Mouse (Mus musculus): ENCODE data around the gene Fbxl13. TPM values are rescaled to one million over a fixed set of nuclear protein-coding genes. Genes with fewer than 3 reads are reported as not detected.

Gene Fbxl13
- polyA plus RNA-seq, 1 experiment from 2014 or later: 0.39 TPM

- Histone ChIP-seq H3K9ac (no peak overlapping the region), H3K4me1 (replicated peaks) (no peaks in the 10 kb centered on the region), H3K27me3 (no peaks in the 10 kb centered on the region), H3K4me3 (no peak overlapping the region), H3K9me3 (no peaks in the 10 kb centered on the region), H3K36me3 (no peaks in the 10 kb centered on the region), H3K4me2 (no peak overlapping the region), H3K27ac (replicated peaks) (no peak overlapping the region)
- 83% methylated on average over 13 of the region's 13 CpGs for WGBS
- ATAC-seq (ENCODE audit: low read depth): no peak
Observed at GRCm38 (mm10) chr5:21502936-21503610, 142.4 kb downstream of the Fbxl13 start.

- Histone ChIP-seq H3K27me3 (no peaks in the 10 kb centered on the region), H3K9me3 (no peaks in the 10 kb centered on the region), H3K9ac (no peak overlapping the region), H3K4me1 (replicated peaks) (no peaks in the 10 kb centered on the region), H3K4me2 (no peak overlapping the region), H3K36me3 (no peaks in the 10 kb centered on the region), H3K4me3 (no peak overlapping the region), H3K27ac (replicated peaks) (no peak overlapping the region)
- no peak for ATAC-seq (ENCODE audit: low read depth)
- 82% methylated on average over 2 of the region's 2 CpGs for WGBS
Observed at GRCm38 (mm10) chr5:21500941-21501340, 144.5 kb downstream of the Fbxl13 start.

- no peaks in the 10 kb centered on the region for H3K27me3 ChIP-seq
- WGBS: 85% methylated on average over 10 of the region's 10 CpGs
- H3K9ac ChIP-seq: no peak overlapping the region
- no peak overlapping the region for H3K4me2 ChIP-seq
- no peak overlapping the region for H3K4me3 ChIP-seq
- H3K27ac ChIP-seq (replicated peaks): no peak overlapping the region
- H3K4me1 ChIP-seq (replicated peaks): no peaks in the 10 kb centered on the region
- no peak for ATAC-seq (ENCODE audit: low read depth)
- H3K36me3 ChIP-seq: no peaks in the 10 kb centered on the region
- no peaks in the 10 kb centered on the region for H3K9me3 ChIP-seq
Observed at GRCm38 (mm10) chr5:21500133-21500532, 145.3 kb downstream of the Fbxl13 start.

- no peak overlapping the region for H3K9ac ChIP-seq
Observed at GRCm38 (mm10) chr5:21498925-21499324, 146.5 kb downstream of the Fbxl13 start.

GRCm38 (mm10) chr5:21498490-21498889 lies 146.9 kb downstream of the Fbxl13 start:
- no peak for ATAC-seq (ENCODE audit: low read depth)
- WGBS: 94% methylated on average over 2 of the region's 2 CpGs
- no peak overlapping the region for H3K9ac ChIP-seq
- no peak overlapping the region for H3K27ac ChIP-seq (replicated peaks)
- no peaks in the 10 kb centered on the region for H3K36me3 ChIP-seq
- H3K27me3 ChIP-seq: no peaks in the 10 kb centered on the region
- H3K4me2 ChIP-seq: no peak overlapping the region
- H3K4me3 ChIP-seq: no peak overlapping the region
- H3K9me3 ChIP-seq: no peaks in the 10 kb centered on the region
- H3K4me1 ChIP-seq (replicated peaks): no peaks in the 10 kb centered on the region

More at GRCm38 (mm10) chr5:21498925-21499324, 146.5 kb downstream of the Fbxl13 start:
- Histone ChIP-seq H3K4me2 (no peak overlapping the region), H3K9me3 (no peaks in the 10 kb centered on the region), H3K4me1 (replicated peaks) (no peaks in the 10 kb centered on the region), H3K4me3 (no peak overlapping the region), H3K27me3 (no peaks in the 10 kb centered on the region), H3K27ac (replicated peaks) (no peak overlapping the region), H3K36me3 (no peaks in the 10 kb centered on the region)
- WGBS: 77% methylated on average over 11 of the region's 11 CpGs
- no peak for ATAC-seq (ENCODE audit: low read depth)

GRCm38 (mm10) chr5:21496881-21497280 lies 148.6 kb downstream of the Fbxl13 start:
- 81% methylated on average over 3 of the region's 3 CpGs for WGBS
- Histone ChIP-seq H3K36me3 (no peaks in the 10 kb centered on the region), H3K4me2 (no peak overlapping the region), H3K4me1 (replicated peaks) (no peaks in the 10 kb centered on the region), H3K27me3 (no peaks in the 10 kb centered on the region), H3K27ac (replicated peaks) (no peak overlapping the region), H3K4me3 (no peak overlapping the region), H3K9me3 (no peaks in the 10 kb centered on the region), H3K9ac (no peak overlapping the region)
- no peak for ATAC-seq (ENCODE audit: low read depth)

GRCm38 (mm10) chr5:21496321-21496720 lies 149.1 kb downstream of the Fbxl13 start:
- Histone ChIP-seq H3K4me2 (no peak overlapping the region), H3K4me1 (replicated peaks) (peaks cover 4% of the 10 kb centered on the region), H3K4me3 (no peak overlapping the region), H3K27me3 (no peaks in the 10 kb centered on the region), H3K36me3 (no peaks in the 10 kb centered on the region), H3K9ac (no peak overlapping the region), H3K27ac (replicated peaks) (no peak overlapping the region), H3K9me3 (no peaks in the 10 kb centered on the region)
- ATAC-seq (ENCODE audit: low read depth): no peak
- 80% methylated on average over 6 of the region's 6 CpGs for WGBS

GRCm38 (mm10) chr5:21494781-21495180 lies 150.7 kb downstream of the Fbxl13 start:
- H3K36me3 ChIP-seq: no peaks in the 10 kb centered on the region

GRCm38 (mm10) chr5:21493294-21493999 lies 152.0 kb downstream of the Fbxl13 start:
- Histone ChIP-seq H3K27me3 (no peaks in the 10 kb centered on the region), H3K27ac (replicated peaks) (no peak overlapping the region), H3K4me3 (no peak overlapping the region), H3K9ac (no peak overlapping the region), H3K36me3 (no peaks in the 10 kb centered on the region), H3K9me3 (no peaks in the 10 kb centered on the region), H3K4me2 (no peak overlapping the region), H3K4me1 (replicated peaks) (peaks cover 14% of the 10 kb centered on the region)
- 87% methylated on average over 8 of the region's 8 CpGs for WGBS
- ATAC-seq (ENCODE audit: low read depth): no peak

More at GRCm38 (mm10) chr5:21494781-21495180, 150.7 kb downstream of the Fbxl13 start:
- 67% methylated on average over 3 of the region's 3 CpGs for WGBS
- no peak overlapping the region for H3K4me2 ChIP-seq
- peaks cover 8% of the 10 kb centered on the region for H3K4me1 ChIP-seq (replicated peaks)
- no peaks in the 10 kb centered on the region for H3K27me3 ChIP-seq
- no peak for ATAC-seq (ENCODE audit: low read depth)
- H3K9ac ChIP-seq: no peak overlapping the region
- no peaks in the 10 kb centered on the region for H3K9me3 ChIP-seq
- no peak overlapping the region for H3K27ac ChIP-seq (replicated peaks)
- H3K4me3 ChIP-seq: no peak overlapping the region

- Histone ChIP-seq H3K27ac (replicated peaks) (no peak overlapping the region), H3K9ac (no peak overlapping the region), H3K4me2 (no peak overlapping the region), H3K4me3 (no peak overlapping the region), H3K27me3 (no peaks in the 10 kb centered on the region), H3K9me3 (no peaks in the 10 kb centered on the region), H3K36me3 (no peaks in the 10 kb centered on the region), H3K4me1 (replicated peaks) (peaks cover 14% of the 10 kb centered on the region)
- WGBS: 81% methylated on average over 3 of the region's 3 CpGs
- no peak for ATAC-seq (ENCODE audit: low read depth)
Observed at GRCm38 (mm10) chr5:21492213-21492612, 153.2 kb downstream of the Fbxl13 start.

GRCm38 (mm10) chr5:21491469-21491868 lies 154.0 kb downstream of the Fbxl13 start:
- Histone ChIP-seq H3K9ac (no peak overlapping the region), H3K27ac (replicated peaks) (no peak overlapping the region), H3K4me1 (replicated peaks) (peaks cover 14% of the 10 kb centered on the region), H3K9me3 (no peaks in the 10 kb centered on the region), H3K27me3 (no peaks in the 10 kb centered on the region), H3K4me2 (no peak overlapping the region), H3K4me3 (no peak overlapping the region), H3K36me3 (no peaks in the 10 kb centered on the region)
- WGBS: 36% methylated on average over 2 of the region's 2 CpGs
- ATAC-seq (ENCODE audit: low read depth): peak; percentile 63

- ATAC-seq (ENCODE audit: low read depth): no peak
- 69% methylated on average over 4 of the region's 4 CpGs for WGBS
Observed at GRCm38 (mm10) chr5:21489135-21489534, 156.3 kb downstream of the Fbxl13 start.

More at GRCm38 (mm10) chr5:21489135-21489534, 156.3 kb downstream of the Fbxl13 start:
- Histone ChIP-seq H3K27me3 (no peaks in the 10 kb centered on the region), H3K9ac (no peak overlapping the region), H3K4me1 (replicated peaks) (peaks cover 14% of the 10 kb centered on the region), H3K27ac (replicated peaks) (no peak overlapping the region), H3K4me3 (no peak overlapping the region), H3K9me3 (no peaks in the 10 kb centered on the region), H3K36me3 (no peaks in the 10 kb centered on the region), H3K4me2 (no peak overlapping the region)

Data from neural tube, embryonic 13.5 days (tissue).